Mouse (Mus musculus) urinary bladder, postnatal 14 days (tissue): ENCODE results near the gene Cacng4.

Source experiments
- DNase-seq: peaks from one replicate; pipeline ENCODE4 v3.0.0; 2021; ENCODE audit warnings: low spot score

Cacng4 gene

GRCm38 (mm10) chr11:107773312-107773711 is 21.0 kb downstream of the Cacng4 start:
- no peak for DNase-seq

GRCm38 (mm10) chr11:107772002-107772401 is 22.4 kb downstream of the Cacng4 start:
- no peak for DNase-seq

- DNase-seq: no peak
Measured at GRCm38 (mm10) chr11:107768361-107768760, 26.0 kb downstream of the Cacng4 start.

- no peak for DNase-seq
Measured at GRCm38 (mm10) chr11:107766932-107767331, 27.4 kb downstream of the Cacng4 start.

GRCm38 (mm10) chr11:107762688-107763460 is 31.5 kb downstream of the Cacng4 start:
- DNase-seq: no peak

- no peak for DNase-seq
Measured at GRCm38 (mm10) chr11:107761790-107762500, 32.4 kb downstream of the Cacng4 start.

- DNase-seq: no peak
Measured at GRCm38 (mm10) chr11:107760001-107760400, 34.4 kb downstream of the Cacng4 start.

GRCm38 (mm10) chr11:107759516-107759915 is 34.8 kb downstream of the Cacng4 start:
- no peak for DNase-seq

GRCm38 (mm10) chr11:107749114-107749513 is 45.2 kb downstream of the Cacng4 start:
- no peak for DNase-seq

GRCm38 (mm10) chr11:107748243-107749035 is 45.9 kb downstream of the Cacng4 start:
- DNase-seq: no peak

- no peak for DNase-seq
Measured at GRCm38 (mm10) chr11:107743100-107743499, 51.3 kb downstream of the Cacng4 start.

GRCm38 (mm10) chr11:107738418-107739099 is 55.8 kb downstream of the Cacng4 start:
- no peak for DNase-seq

GRCm38 (mm10) chr11:107737886-107738285 is 56.5 kb downstream of the Cacng4 start:
- DNase-seq: no peak

GRCm38 (mm10) chr11:107734133-107734532 is 60.2 kb downstream of the Cacng4 start:
- no peak for DNase-seq

GRCm38 (mm10) chr11:107731498-107731897 is 62.9 kb downstream of the Cacng4 start:
- DNase-seq: no peak

- no peak for DNase-seq
Measured at GRCm38 (mm10) chr11:107730940-107731339, 63.4 kb downstream of the Cacng4 start.

- DNase-seq: no peak
Measured at GRCm38 (mm10) chr11:107729141-107729540, 65.2 kb downstream of the Cacng4 start.

- no peak for DNase-seq
Measured at GRCm38 (mm10) chr11:107728073-107728863, 66.1 kb downstream of the Cacng4 start.

GRCm38 (mm10) chr11:107724603-107725002 is 69.8 kb downstream of the Cacng4 start:
- DNase-seq: no peak

- no peak for DNase-seq
Measured at GRCm38 (mm10) chr11:107721057-107721456, 73.3 kb downstream of the Cacng4 start.
